Mouse (Mus musculus) MN1 (cell line): ENCODE measurements around the gene Atp6v0c.
"Not testable (repeated sequence)": the region's sequence is repeated elsewhere in the genome, so short reads cannot be mapped to it uniquely, and the experiment has no call there.

Experiments
- DNase-seq: peaks from one replicate; pipeline ENCODE4 v3.0.0-alpha.2; 2016; ENCODE audit warnings: low spot score

Atp6v0c gene

DNA sequence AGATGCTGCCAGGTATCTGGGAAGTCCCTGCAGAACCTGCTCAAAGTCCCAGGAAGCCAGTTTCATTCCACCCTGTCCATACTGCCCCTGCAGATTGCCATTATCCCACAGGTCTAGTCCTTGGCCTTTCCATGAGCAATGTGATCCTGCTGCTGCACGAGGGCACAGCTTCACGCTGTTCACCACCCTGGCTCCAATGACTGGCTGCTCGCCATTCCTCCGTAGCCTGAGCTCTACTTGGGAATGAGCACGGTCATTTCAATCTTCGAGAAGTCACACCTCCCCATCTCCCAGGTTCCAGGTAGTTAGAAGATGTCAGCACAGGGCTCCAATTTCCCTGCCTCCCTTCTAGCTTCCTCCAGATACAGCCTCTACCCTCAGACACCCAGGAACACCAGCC is 12.4 kb downstream of the Atp6v0c start:
- no peak for DNase-seq

DNA sequence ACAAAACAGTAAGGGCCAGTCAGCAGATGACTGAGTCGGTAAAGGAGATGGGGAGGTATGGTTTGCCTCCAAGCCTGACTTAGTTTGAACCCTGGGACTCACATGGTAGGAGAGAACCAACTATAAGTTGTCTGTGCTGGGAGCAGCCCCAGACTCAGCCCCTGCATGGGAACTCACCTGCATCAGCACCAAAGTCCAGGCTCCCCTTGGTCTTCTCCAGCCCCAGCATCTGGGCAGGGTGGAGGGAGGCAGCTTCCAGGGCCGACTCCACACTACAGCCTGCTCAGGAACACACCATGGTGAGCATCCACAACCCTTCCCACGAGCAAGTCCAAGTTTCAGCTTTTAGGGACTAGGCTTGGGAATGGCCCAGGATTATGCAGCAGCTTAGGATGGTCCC is 13.1 kb downstream of the Atp6v0c start:
- no peak for DNase-seq

GRCm38 (mm10) chr17:24155742-24156141 is 13.8 kb downstream of the Atp6v0c start:
- DNase-seq = no peak

DNA sequence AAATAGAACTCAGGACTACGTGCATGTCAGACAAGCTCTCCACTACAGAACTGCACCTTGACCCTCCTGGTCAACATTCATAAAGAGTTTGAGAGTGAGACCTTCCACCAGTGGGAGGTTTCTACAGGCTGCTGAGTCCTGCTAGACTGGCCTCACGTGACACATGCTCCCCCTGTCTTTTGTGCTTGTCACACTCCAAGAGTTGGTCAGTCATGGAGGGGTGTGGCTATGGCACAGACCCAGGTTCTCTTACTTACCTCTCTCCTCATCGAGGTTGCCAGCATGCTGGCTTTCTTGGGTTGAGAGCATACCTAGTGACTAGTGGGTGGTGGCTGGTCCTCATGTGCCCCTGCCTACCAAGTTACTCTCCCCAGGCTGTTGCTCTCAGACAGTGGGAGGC is 15.0 kb downstream of the Atp6v0c start:
- no peak for DNase-seq

DNA sequence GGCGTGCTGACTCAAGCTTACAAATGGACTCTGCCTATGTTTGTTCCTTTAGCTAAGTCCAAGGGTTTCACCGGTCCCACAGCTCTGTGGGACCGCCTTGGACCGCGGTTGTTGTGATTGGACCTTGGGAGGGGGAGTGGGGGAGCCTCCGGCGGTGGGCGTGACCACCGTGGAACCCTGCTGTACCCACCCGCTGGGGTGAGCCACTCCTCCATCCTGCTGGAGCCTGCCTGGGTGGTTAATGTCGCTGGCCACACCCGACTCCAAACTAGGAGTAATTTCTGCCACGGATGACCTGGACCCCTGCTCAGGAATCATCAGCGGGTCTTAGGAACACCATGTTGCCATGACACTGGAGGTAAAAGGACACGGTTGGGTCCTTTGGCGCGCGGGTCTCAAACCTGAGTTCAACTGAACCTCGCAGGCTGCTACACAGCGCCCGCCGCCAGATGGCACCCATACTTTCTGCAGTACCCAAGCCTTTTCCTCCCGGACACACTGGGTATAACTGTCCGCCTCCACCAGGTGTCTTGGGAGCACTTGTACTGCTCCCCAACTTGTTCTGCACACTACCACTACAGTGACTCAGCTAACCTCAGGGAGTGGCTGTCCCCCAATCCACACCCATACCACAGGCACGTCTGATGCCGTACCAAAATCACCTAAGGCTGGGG is 17.5 kb downstream of the Atp6v0c start:
- peak; percentile 82 for DNase-seq

DNA sequence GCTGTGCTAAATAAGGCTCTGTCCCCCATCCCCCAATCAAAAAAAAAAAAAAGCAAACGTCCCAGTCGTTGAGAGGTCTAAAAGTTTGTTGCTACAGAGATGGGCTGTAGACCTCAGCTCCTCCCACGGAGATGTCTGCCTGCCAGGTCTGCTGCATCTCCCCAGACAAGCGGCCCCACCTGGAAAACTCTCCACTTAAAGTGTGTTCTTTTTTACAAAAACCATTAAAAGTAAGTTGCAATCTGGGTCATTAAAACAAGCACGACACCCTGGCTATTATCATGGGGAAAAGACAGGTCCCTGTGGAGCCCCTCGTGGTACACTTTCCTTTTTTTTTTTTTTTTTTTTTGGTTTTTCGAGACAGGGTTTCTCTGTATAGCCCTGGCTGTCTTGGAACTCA is 18.1 kb downstream of the Atp6v0c start:
- no peak for DNase-seq

DNA sequence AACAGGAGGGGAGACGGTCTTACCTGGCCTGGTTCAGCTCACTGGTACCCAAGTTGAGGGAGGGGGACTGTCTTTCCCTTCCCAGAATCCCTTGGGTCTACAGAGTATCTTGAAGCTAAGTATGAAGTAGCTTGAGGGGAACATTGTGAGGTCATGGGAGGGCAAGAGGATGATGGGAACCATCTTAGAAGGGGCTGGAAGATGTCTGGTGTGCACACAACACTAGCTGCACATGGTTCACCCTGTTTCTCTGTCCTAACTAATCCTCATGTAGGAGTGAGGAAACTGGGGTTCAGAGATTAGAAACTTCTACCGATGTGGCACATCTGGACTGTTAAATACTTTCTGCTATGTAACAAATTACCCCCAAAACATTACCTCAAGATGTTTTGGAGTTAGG is 18.7 kb downstream of the Atp6v0c start, which contains the start of gene Pdpk1:
TSS of gene Pdpk1 (minus strand) at position 101 of the 400 bp plus-strand sequence.
- DNase-seq = no peak

DNA sequence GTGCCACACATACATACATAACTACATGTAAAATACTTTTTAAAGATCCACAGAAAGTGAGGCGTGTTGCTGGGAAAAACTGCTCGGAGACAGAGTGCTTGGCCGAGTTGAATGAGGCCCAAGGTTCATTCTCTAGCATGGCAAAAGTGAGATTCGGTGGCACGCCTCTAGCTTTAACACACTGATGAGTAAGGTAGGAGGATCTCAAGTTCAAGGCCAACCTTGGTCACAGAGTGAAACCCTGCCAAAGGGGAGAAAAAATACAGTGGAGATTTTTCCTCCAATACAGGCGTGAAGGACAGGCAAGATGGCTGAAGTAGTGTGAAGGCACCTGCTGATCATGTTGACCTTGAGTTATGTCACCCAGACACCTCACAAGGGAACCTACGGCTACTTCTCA is 20.1 kb downstream of the Atp6v0c start:
- no peak for DNase-seq

GRCm38 (mm10) chr17:24142897-24143296 is 26.6 kb downstream of the Atp6v0c start:
- DNase-seq = no peak

GRCm38 (mm10) chr17:24141425-24141920 is 28.0 kb downstream of the Atp6v0c start:
- peak; percentile 98 for DNase-seq

DNA sequence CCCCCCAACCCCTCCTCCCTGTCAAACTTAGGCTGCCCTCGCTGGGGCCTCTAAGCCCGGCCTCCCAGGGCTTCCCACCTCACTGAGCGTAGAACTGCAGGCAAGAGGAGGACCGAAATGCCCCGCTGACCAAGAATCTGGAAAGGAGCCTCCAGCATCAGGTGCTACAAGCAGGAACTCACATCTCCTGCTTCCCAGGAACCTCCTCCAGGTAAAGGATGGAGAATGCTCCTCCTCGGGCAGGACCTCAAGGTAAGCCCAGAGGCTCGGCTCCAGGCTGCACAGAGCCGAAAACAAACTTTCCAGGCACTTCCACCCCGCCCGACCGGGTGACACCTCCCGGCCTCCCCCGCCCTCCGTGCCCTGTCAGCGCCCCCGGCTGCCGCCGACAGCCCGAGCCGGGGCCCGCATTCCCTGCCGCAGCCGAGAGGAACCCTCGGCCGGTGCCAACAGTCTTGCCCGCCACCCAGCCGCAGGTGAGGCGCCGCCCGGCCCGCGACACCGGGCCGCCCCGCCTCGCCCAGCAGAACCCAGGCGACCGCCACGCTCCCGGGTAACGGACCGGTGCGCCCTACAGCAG is 28.6 kb downstream of the Atp6v0c start:
- DNase-seq = peak; percentile 63

DNA sequence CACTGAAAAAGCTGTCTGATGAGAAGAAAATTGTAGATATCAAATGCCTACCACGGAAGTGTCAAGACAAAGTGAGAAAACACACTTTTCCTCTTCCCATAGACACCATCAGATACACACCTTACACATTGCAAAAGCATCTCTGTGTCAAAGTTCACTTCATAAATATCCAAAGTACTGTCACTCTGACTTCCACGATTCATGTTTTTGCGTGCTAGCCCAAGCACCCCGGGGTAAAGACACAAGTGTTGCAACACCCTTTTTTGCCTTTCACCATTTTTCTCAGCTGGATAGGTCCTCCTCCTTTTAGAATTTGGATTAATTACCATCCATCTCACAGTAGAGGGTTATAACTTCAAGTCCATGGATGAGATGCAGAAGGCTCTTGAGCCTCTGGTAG is 29.5 kb downstream of the Atp6v0c start:
- DNase-seq = no peak

DNA sequence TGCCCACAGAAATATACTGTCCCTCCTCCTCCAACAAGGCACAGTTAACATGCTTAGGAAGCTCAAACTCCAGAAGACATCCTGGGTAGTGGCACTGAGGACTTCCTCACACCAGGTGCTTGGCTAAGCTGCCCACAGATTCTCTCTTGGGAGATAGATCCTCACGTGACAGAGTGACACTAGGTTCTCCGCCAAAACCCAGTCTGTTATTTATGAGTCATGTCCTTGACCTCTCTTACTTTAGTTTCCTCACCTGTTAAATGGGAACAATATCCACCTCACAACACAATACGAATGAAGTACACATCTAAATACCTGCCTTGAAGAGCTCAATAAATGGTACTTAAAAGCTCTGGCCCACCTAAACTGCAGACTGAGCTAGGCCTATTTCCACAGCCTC is 30.2 kb downstream of the Atp6v0c start:
- DNase-seq = no peak

GRCm38 (mm10) chr17:24137226-24137880 is 32.1 kb downstream of the Atp6v0c start:
- no peak for DNase-seq

- DNase-seq = no peak
Measured at GRCm38 (mm10) chr17:24134062-24134461, 35.4 kb downstream of the Atp6v0c start.

GRCm38 (mm10) chr17:24132919-24133318 is 36.6 kb downstream of the Atp6v0c start:
- DNase-seq = not testable (repeated sequence)

DNA sequence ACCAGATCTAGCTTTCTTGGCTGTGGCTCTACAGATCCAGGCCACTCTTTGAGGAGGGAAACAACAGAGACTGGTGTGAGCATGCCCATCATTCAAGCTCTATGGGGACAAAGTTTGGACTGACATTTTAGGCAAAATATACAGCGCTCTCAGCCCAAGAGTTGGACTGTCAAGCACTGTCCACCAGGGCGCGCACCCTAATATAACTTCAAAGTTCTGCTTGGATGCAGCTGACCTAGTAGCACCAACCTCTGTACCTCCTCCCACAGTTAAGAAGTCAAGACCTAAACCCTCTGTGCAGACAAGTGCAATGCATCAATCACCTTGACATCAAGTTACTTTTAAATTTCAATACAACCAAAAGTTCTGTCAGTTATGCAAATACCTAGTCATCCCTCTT is 37.9 kb downstream of the Atp6v0c start:
- DNase-seq = no peak

- not testable (repeated sequence) for DNase-seq
Measured at GRCm38 (mm10) chr17:24129246-24129645, 40.3 kb downstream of the Atp6v0c start.

GRCm38 (mm10) chr17:24127592-24127991 is 41.9 kb downstream of the Atp6v0c start:
- no peak for DNase-seq

GRCm38 (mm10) chr17:24126801-24127200 is 42.7 kb downstream of the Atp6v0c start:
- DNase-seq = no peak

- no peak for DNase-seq
Measured at GRCm38 (mm10) chr17:24119446-24119845, 50.1 kb downstream of the Atp6v0c start.
